Mouse (Mus musculus): ENCODE data around the gene Coa7.

DNA sequence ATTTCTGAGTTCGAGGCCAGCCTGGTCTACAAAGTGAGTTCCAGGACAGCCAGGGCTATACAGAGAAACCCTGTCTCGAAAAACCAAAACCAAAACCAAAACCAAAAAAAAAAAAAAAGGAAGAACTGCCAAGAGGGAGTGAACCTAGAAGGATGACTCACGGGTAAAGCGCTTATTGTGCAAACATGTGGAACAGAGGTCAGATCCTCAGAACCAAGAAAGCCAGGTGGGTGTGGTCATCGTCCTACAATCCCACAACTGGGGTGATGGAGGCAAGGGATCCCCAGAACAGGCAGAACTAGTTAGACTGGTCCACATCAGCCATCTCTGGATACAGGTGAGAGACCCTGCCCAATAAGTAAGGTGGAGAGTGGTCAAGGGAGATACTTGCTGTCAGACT is 19.2 kb downstream of the Coa7 start:
- TF ChIP-seq CTCF (IDR thresholded peaks at IDR 0.05; ENCODE audit: low read depth) (no peak), EP300 (IDR thresholded peaks at IDR 0.05; ENCODE audit: low read depth) (no peak)
